Mouse (Mus musculus): ENCODE data around the gene H2-T3. TPM values are rescaled to one million over a fixed set of nuclear protein-coding genes. Genes with fewer than 3 reads are reported as not detected.
"Not testable (repeated sequence)": the region's sequence is repeated elsewhere in the genome, so short reads cannot be mapped to it uniquely, and the experiment has no call there.

H2-T3 gene
- polyA plus RNA-seq, 1 experiment from 2014 or later, result not detected

DNA sequence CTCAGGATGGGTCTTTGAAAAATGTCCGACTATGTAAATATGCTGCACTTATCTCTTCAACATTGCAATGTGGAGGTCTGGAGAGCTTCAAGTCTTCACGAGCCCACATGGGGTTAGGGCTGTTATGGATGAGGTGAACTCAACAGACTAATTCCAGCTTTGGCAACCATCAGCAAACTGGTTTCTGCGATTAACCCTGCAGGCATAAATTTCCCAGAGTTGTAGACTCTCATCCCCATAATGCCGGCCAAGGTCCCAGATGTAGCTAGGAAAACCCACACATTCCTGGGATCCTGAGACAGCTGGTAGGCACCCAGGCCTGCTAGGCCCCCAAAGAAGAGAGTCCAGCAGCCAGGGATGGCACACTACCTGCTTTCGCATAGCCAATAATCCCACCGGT lies 4.4 kb upstream of the H2-T3 start:
- no peak for ATAC-seq (replicated peaks; ENCODE audit: insufficient number of reproducible peaks, low FRiP score, low TSS enrichment, low read depth)
- no peak overlapping the region for H3K4me2 ChIP-seq (ENCODE audit: low read depth, low read length)
- H3K27me3 ChIP-seq (ENCODE audit: control insufficient read depth, insufficient read depth, low read length), result peaks cover 5% of the 10 kb centered on the region
- DNase-seq (ENCODE audit: low spot score), result no peak
- H3K4me1 ChIP-seq (ENCODE audit: control insufficient read depth, insufficient read depth, low read length), result no peaks in the 10 kb centered on the region
- no peak overlapping the region for H3K9ac ChIP-seq (replicated peaks; ENCODE audit: low read length)
- no peak overlapping the region for H3K4me3 ChIP-seq (ENCODE audit: low read depth, low read length)
- WGBS, result 85% methylated on average over 6 of the region's 6 CpGs
- no peaks in the 10 kb centered on the region for H3K9me3 ChIP-seq (replicated peaks; ENCODE audit: control insufficient read depth, low read length)
- no peaks in the 10 kb centered on the region for H3K36me3 ChIP-seq (replicated peaks; ENCODE audit: control insufficient read depth, insufficient read depth, low read depth, low read length)
- H3K27ac ChIP-seq (replicated peaks; ENCODE audit: low read depth, low read length), result no peak overlapping the region

- H3K4me2 ChIP-seq (ENCODE audit: low read depth, low read length), result no peak overlapping the region
- DNase-seq (ENCODE audit: low spot score) (peak; percentile 93), ATAC-seq (replicated peaks; ENCODE audit: insufficient number of reproducible peaks, low FRiP score, low TSS enrichment, low read depth) (peak; percentile 61; the same call in 1 of the 2 replicates)
- H3K27ac ChIP-seq (replicated peaks; ENCODE audit: low read depth, low read length), result no peak overlapping the region
- H3K36me3 ChIP-seq (replicated peaks; ENCODE audit: control insufficient read depth, insufficient read depth, low read depth, low read length), result no peaks in the 10 kb centered on the region
- H3K27me3 ChIP-seq (ENCODE audit: control insufficient read depth, insufficient read depth, low read length), result peaks cover 9% of the 10 kb centered on the region
- H3K9me3 ChIP-seq (replicated peaks; ENCODE audit: control insufficient read depth, low read length), result no peaks in the 10 kb centered on the region
- no peaks in the 10 kb centered on the region for H3K4me1 ChIP-seq (ENCODE audit: control insufficient read depth, insufficient read depth, low read length)
- no peak overlapping the region for H3K9ac ChIP-seq (replicated peaks; ENCODE audit: low read length)
- H3K4me3 ChIP-seq (ENCODE audit: low read depth, low read length), result no peak overlapping the region
- 27% methylated on average over 8 of the region's 8 CpGs for WGBS
Observed at GRCm38 (mm10) chr17:36193546-36194141, 3.6 kb upstream of the H2-T3 start.

GRCm38 (mm10) chr17:36192371-36192770 lies 2.3 kb upstream of the H2-T3 start:
- Histone ChIP-seq H3K36me3 (replicated peaks; ENCODE audit: control insufficient read depth, insufficient read depth, low read depth, low read length) (no peaks in the 10 kb centered on the region), H3K9me3 (replicated peaks; ENCODE audit: control insufficient read depth, low read length) (no peaks in the 10 kb centered on the region), H3K27ac (replicated peaks; ENCODE audit: low read depth, low read length) (no peak overlapping the region), H3K27me3 (ENCODE audit: control insufficient read depth, insufficient read depth, low read length) (peaks cover 9% of the 10 kb centered on the region), H3K4me3 (ENCODE audit: low read depth, low read length) (no peak overlapping the region), H3K9ac (replicated peaks; ENCODE audit: low read length) (no peak overlapping the region), H3K4me2 (ENCODE audit: low read depth, low read length) (no peak overlapping the region), H3K4me1 (ENCODE audit: control insufficient read depth, insufficient read depth, low read length) (no peaks in the 10 kb centered on the region)
- ATAC-seq (replicated peaks; ENCODE audit: insufficient number of reproducible peaks, low FRiP score, low TSS enrichment, low read depth), result no peak
- no peak for DNase-seq (ENCODE audit: low spot score)
- 52% methylated on average over 2 of the region's 2 CpGs for WGBS

DNA sequence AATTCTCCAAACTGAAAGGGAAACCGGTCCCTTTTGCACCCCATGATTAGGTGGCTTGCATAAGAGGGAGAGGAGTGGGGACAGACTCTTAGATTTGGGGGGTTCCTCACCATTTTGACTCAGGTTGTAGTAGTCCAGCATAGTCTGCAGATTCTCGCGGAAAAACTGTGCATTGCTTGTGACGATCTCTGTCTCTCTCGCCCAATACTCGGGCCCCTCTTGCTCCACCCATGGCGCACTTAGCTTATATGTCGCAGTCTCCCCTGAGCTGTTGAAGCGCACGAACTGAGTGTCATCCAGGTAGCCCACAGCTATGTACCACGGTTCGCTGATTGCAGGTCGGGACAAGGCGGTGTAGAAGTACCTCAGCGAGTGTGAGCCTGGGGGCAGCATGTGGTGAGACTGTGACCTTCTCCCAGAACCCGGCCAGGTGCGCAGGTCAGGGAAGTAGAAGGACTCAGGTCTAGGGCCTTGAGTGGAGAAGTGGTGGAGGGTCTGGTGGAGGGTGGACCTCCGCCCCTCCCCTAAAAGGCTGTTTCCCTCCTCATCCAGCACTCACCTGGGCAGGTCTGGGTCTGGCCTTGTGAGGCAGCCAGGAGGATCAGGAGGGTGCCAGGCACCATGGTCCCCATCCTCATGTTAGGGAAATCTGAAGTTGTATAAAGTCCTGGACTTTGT lies 457 bp downstream of the H2-T3 start:
- Histone ChIP-seq H3K9ac (replicated peaks; ENCODE audit: low read length) (no peak overlapping the region), H3K4me2 (ENCODE audit: low read depth, low read length) (no peak overlapping the region), H3K9me3 (replicated peaks; ENCODE audit: control insufficient read depth, low read length) (no peaks in the 10 kb centered on the region), H3K4me1 (ENCODE audit: control insufficient read depth, insufficient read depth, low read length) (no peaks in the 10 kb centered on the region), H3K27ac (replicated peaks; ENCODE audit: low read depth, low read length) (no peak overlapping the region), H3K4me3 (ENCODE audit: low read depth, low read length) (no peak overlapping the region), H3K36me3 (replicated peaks; ENCODE audit: control insufficient read depth, insufficient read depth, low read depth, low read length) (no peaks in the 10 kb centered on the region), H3K27me3 (ENCODE audit: control insufficient read depth, insufficient read depth, low read length) (peaks cover 9% of the 10 kb centered on the region)
- 37% methylated on average over 18 of the region's 18 CpGs for WGBS
- no peak for ATAC-seq (replicated peaks; ENCODE audit: insufficient number of reproducible peaks, low FRiP score, low TSS enrichment, low read depth)
- no peak for DNase-seq (ENCODE audit: low spot score)

DNA sequence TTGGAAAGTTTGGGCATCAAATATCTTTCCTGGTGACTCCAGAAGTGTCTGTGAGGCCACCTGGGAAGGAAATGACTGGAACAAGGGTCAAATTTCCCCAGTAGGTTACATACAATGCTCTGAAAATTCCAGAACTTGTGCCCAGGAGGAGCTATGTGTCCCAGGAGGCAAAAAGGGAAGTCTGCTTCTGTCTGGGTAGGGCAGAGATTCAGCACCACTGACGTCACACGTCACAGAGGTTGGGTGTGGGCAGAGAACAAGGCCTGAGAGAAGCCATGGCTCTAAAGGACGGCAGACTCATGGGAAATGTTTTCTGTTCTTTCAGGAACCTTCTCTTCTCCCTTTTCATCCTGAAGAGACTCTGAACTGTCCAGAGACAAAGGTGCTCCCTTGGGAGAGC lies 2.5 kb downstream of the H2-T3 start:
- no peak overlapping the region for H3K4me3 ChIP-seq (ENCODE audit: low read depth, low read length)
- H3K9ac ChIP-seq (replicated peaks; ENCODE audit: low read length), result no peak overlapping the region
- no peak overlapping the region for H3K4me2 ChIP-seq (ENCODE audit: low read depth, low read length)
- no peaks in the 10 kb centered on the region for H3K9me3 ChIP-seq (replicated peaks; ENCODE audit: control insufficient read depth, low read length)
- H3K27me3 ChIP-seq (ENCODE audit: control insufficient read depth, insufficient read depth, low read length), result peaks cover 12% of the 10 kb centered on the region
- no peaks in the 10 kb centered on the region for H3K4me1 ChIP-seq (ENCODE audit: control insufficient read depth, insufficient read depth, low read length)
- DNase-seq (ENCODE audit: low spot score), result no peak
- ATAC-seq (replicated peaks; ENCODE audit: insufficient number of reproducible peaks, low FRiP score, low TSS enrichment, low read depth), result no peak
- no peaks in the 10 kb centered on the region for H3K36me3 ChIP-seq (replicated peaks; ENCODE audit: control insufficient read depth, insufficient read depth, low read depth, low read length)
- no peak overlapping the region for H3K27ac ChIP-seq (replicated peaks; ENCODE audit: low read depth, low read length)
- WGBS, result 57% methylated on average over 3 of the region's 3 CpGs

GRCm38 (mm10) chr17:36182212-36182611 lies 7.9 kb downstream of the H2-T3 start:
- ATAC-seq (replicated peaks; ENCODE audit: insufficient number of reproducible peaks, low FRiP score, low TSS enrichment, low read depth), result no peak
- H3K4me1 ChIP-seq (ENCODE audit: control insufficient read depth, insufficient read depth, low read length), result no peaks in the 10 kb centered on the region
- WGBS, result 69% methylated on average over 12 of the region's 12 CpGs

DNA sequence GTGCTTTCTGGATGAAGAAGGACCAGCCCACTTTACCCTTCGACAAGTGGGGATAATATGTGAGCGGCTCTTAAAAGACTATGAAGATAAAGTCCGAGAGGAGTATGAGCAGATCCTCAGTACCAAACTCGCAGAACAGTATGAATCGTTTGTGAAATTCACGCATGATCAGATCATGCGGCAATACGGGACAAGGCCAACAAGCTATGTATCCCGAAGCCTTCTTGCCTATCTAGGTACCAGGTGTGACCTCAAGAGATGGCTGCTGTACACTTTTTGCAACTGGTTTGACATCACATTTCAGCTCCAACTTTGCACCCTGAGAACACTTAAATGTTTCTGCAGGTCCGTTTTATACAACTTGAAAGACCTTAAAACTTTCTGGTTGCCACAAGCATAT lies 10.6 kb downstream of the H2-T3 start:
- H3K9me3 ChIP-seq (replicated peaks; ENCODE audit: control insufficient read depth, low read length); ATAC-seq (replicated peaks; ENCODE audit: insufficient number of reproducible peaks, low FRiP score, low TSS enrichment, low read depth); H3K27me3 ChIP-seq (ENCODE audit: control insufficient read depth, insufficient read depth, low read length); DNase-seq (ENCODE audit: low spot score); H3K27ac ChIP-seq (replicated peaks; ENCODE audit: low read depth, low read length); H3K36me3 ChIP-seq (replicated peaks; ENCODE audit: control insufficient read depth, insufficient read depth, low read depth, low read length); H3K4me1 ChIP-seq (ENCODE audit: control insufficient read depth, insufficient read depth, low read length); H3K9ac ChIP-seq (replicated peaks; ENCODE audit: low read length); H3K4me3 ChIP-seq (ENCODE audit: low read depth, low read length): not testable (repeated sequence)
- H3K4me2 ChIP-seq (ENCODE audit: low read depth, low read length), result peak overlapping the region; percentile 50; the same call in 1 of the 2 replicates
- WGBS, result 11% methylated on average over 10 of the region's 10 CpGs

More at GRCm38 (mm10) chr17:36182212-36182611, 7.9 kb downstream of the H2-T3 start:
- Histone ChIP-seq H3K27ac (replicated peaks; ENCODE audit: low read depth, low read length) (no peak overlapping the region), H3K36me3 (replicated peaks; ENCODE audit: control insufficient read depth, insufficient read depth, low read depth, low read length) (no peaks in the 10 kb centered on the region), H3K9ac (replicated peaks; ENCODE audit: low read length) (no peak overlapping the region), H3K4me2 (ENCODE audit: low read depth, low read length) (no peak overlapping the region), H3K4me3 (ENCODE audit: low read depth, low read length) (no peak overlapping the region), H3K9me3 (replicated peaks; ENCODE audit: control insufficient read depth, low read length) (no peaks in the 10 kb centered on the region), H3K27me3 (ENCODE audit: control insufficient read depth, insufficient read depth, low read length) (peaks cover 9% of the 10 kb centered on the region)
- no peak for DNase-seq (ENCODE audit: low spot score)

DNA sequence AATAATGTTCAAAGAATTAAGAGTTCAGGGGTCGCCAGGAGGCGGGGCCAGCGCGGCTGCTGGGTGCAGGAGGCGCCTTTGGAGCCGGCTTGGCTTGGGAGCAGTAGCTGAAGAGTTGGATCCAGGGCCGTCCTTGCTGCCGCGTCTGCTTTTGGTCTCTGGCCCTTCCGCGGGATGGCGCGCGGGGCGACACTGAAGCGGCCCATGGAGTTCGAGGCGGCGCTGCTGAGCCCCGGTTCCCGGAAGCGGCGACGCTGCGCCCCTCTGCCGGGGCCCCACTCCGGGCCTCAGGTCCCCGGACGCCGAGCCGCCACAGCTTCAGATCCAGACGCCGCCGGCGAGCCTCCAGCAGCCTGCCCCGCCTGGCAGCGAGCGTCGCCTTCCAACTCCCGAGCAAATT lies 11.1 kb downstream of the H2-T3 start:
- H3K9me3 ChIP-seq (replicated peaks; ENCODE audit: control insufficient read depth, low read length); H3K4me1 ChIP-seq (ENCODE audit: control insufficient read depth, insufficient read depth, low read length); H3K27me3 ChIP-seq (ENCODE audit: control insufficient read depth, insufficient read depth, low read length); H3K36me3 ChIP-seq (replicated peaks; ENCODE audit: control insufficient read depth, insufficient read depth, low read depth, low read length); H3K27ac ChIP-seq (replicated peaks; ENCODE audit: low read depth, low read length): not testable (repeated sequence)
- ATAC-seq (replicated peaks; ENCODE audit: insufficient number of reproducible peaks, low FRiP score, low TSS enrichment, low read depth) (peak; percentile 56; the same call in 1 of the 2 replicates), DNase-seq (ENCODE audit: low spot score) (peak; percentile 55)
- Histone ChIP-seq H3K9ac (replicated peaks; ENCODE audit: low read length) (peak overlapping the region; percentile 46), H3K4me3 (ENCODE audit: low read depth, low read length) (peak overlapping the region; percentile 26), H3K4me2 (ENCODE audit: low read depth, low read length) (peak overlapping the region; percentile 50)
- under 1% methylated on average over 40 of the region's 40 CpGs for WGBS
